Mouse (Mus musculus) G1E-ER4 (cell line): Measurements from ENCODE around the gene Ankrd65. TPM values are rescaled to one million over a fixed set of nuclear protein-coding genes. Genes with fewer than 3 reads are reported as not detected.

Experiments used
- GATA1 ChIP-seq: IDR thresholded peaks from one replicate; pipeline ENCODE4 v1.8.0; 2012; ENCODE audit warnings: low read length, inconsistent platforms
- polyA plus RNA-seq: library from polyadenylated mRNA; stranded (reverse); fragments of >175 nt; gene quantifications from 2 replicates; pipeline ENCODE4 v1.2.3, GENCODE M21; 2012

The Ankrd65 gene
- polyA plus RNA-seq, 1 experiment: not detected

- TF ChIP-seq GATA1: no peak
Measured at GRCm38 (mm10) chr4:155831831-155832230, 41.6 kb downstream of the Ankrd65 start.

- no peak for TF ChIP-seq GATA1
Measured at GRCm38 (mm10) chr4:155832321-155832720, 42.1 kb downstream of the Ankrd65 start.

GRCm38 (mm10) chr4:155833234-155833633, 43.0 kb downstream of the Ankrd65 start:
- no peak for TF ChIP-seq GATA1

GRCm38 (mm10) chr4:155833836-155834235, 43.6 kb downstream of the Ankrd65 start:
- TF ChIP-seq GATA1: no peak

GRCm38 (mm10) chr4:155837404-155838010, 47.3 kb downstream of the Ankrd65 start:
- TF ChIP-seq GATA1: no peak

- no peak for TF ChIP-seq GATA1
Measured at GRCm38 (mm10) chr4:155838187-155839153, 48.2 kb downstream of the Ankrd65 start.

GRCm38 (mm10) chr4:155839483-155839910, 49.3 kb downstream of the Ankrd65 start, which contains the start of gene Mxra8:
Gene Mxra8 (plus strand): TSS chr4:155839680.
- no peak for TF ChIP-seq GATA1

GRCm38 (mm10) chr4:155840076-155841002, 50.1 kb downstream of the Ankrd65 start:
- TF ChIP-seq GATA1: no peak

GRCm38 (mm10) chr4:155841003-155841454, 50.8 kb downstream of the Ankrd65 start:
- no peak for TF ChIP-seq GATA1

- no peak for TF ChIP-seq GATA1
Measured at GRCm38 (mm10) chr4:155841651-155842270, 51.5 kb downstream of the Ankrd65 start.

- no peak for TF ChIP-seq GATA1
Measured at GRCm38 (mm10) chr4:155843231-155843630, 53.0 kb downstream of the Ankrd65 start.

GRCm38 (mm10) chr4:155846871-155847578, 56.8 kb downstream of the Ankrd65 start, which contains the start of gene Dvl1:
Gene Dvl1 (plus strand): TSS chr4:155847402.
- TF ChIP-seq GATA1: no peak

GRCm38 (mm10) chr4:155847591-155848352, 57.5 kb downstream of the Ankrd65 start:
- no peak for TF ChIP-seq GATA1

- no peak for TF ChIP-seq GATA1
Measured at GRCm38 (mm10) chr4:155848434-155849095, 58.3 kb downstream of the Ankrd65 start.

Other genes starting within 250 kb of the Ankrd65 start
- 69.0 and 74.8 TPM in 2 replicates for gene Nadk, start 228.1 kb upstream of the Ankrd65 start, polyA plus RNA-seq
- gene Slc35e2, start 189.0 kb upstream of the Ankrd65 start, polyA plus RNA-seq: 2.6 TPM in 2 replicates
- gene Cdk11b, start 165.6 kb upstream of the Ankrd65 start, polyA plus RNA-seq: 112 and 114 TPM in 2 replicates
- not detected in 2 replicates for gene Gm10563, start 145.0 kb upstream of the Ankrd65 start, polyA plus RNA-seq
- gene Mmp23, start 137.1 kb upstream of the Ankrd65 start, polyA plus RNA-seq: 0.08 and 0.09 TPM in 2 replicates
- 32.9 and 34.2 TPM in 2 replicates for gene Mib2, start 121.2 kb upstream of the Ankrd65 start, polyA plus RNA-seq
- not detected in 2 replicates for gene Fndc10, start 96.1 kb upstream of the Ankrd65 start, polyA plus RNA-seq
- 50.1 and 52.0 TPM in 2 replicates for gene Ssu72, start 85.6 kb upstream of the Ankrd65 start, polyA plus RNA-seq
- 0.73 and 0.79 TPM in 2 replicates for gene Tmem240, start 55.6 kb upstream of the Ankrd65 start, polyA plus RNA-seq
- gene Atad3a, start 29.3 kb upstream of the Ankrd65 start, polyA plus RNA-seq: 83.6 and 88.5 TPM in 2 replicates
- gene Vwa1, start 15.7 kb upstream of the Ankrd65 start, polyA plus RNA-seq: 0.16 and 0.17 TPM in 2 replicates
- 0.02 and 0.06 TPM in 2 replicates for gene Tmem88b, start 4.6 kb upstream of the Ankrd65 start, polyA plus RNA-seq
- 21.2 and 27.9 TPM in 2 replicates for gene Mrpl20, start 12.4 kb downstream of the Ankrd65 start, polyA plus RNA-seq
- 41.7 and 52.9 TPM in 2 replicates for gene Ccnl2, start 22.1 kb downstream of the Ankrd65 start, polyA plus RNA-seq
- gene Aurkaip1, start 40.8 kb downstream of the Ankrd65 start, polyA plus RNA-seq: 258 and 358 TPM in 2 replicates
- gene Mxra8, start 49.2 kb downstream of the Ankrd65 start, polyA plus RNA-seq: 0.04 and 0.12 TPM in 2 replicates
- gene Dvl1, start 57.0 kb downstream of the Ankrd65 start, polyA plus RNA-seq: 78.6 and 89.0 TPM in 2 replicates
- 0.02 and 0.03 TPM in 2 replicates for gene Tas1r3, start 72.9 kb downstream of the Ankrd65 start, polyA plus RNA-seq
- gene Cptp, start 79.0 kb downstream of the Ankrd65 start, polyA plus RNA-seq: 1.7 and 8.0 TPM in 2 replicates
- 22.3 and 26.6 TPM in 2 replicates for gene Ints11, start 79.1 kb downstream of the Ankrd65 start, polyA plus RNA-seq
- gene Pusl1, start 101.3 kb downstream of the Ankrd65 start, polyA plus RNA-seq: 266 and 325 TPM in 2 replicates
- gene Acap3, start 101.4 kb downstream of the Ankrd65 start, polyA plus RNA-seq: 37.5 and 47.6 TPM in 2 replicates
- 179 and 243 TPM in 2 replicates for gene Ube2j2, start 153.4 kb downstream of the Ankrd65 start, polyA plus RNA-seq
- gene C1qtnf12, start 171.9 kb downstream of the Ankrd65 start, polyA plus RNA-seq: 78.3 and 111 TPM in 2 replicates
- 6.0 and 6.1 TPM in 2 replicates for gene B3galt6, start 202.2 kb downstream of the Ankrd65 start, polyA plus RNA-seq
- 44.4 and 58.7 TPM in 2 replicates for gene Sdf4, start 202.4 kb downstream of the Ankrd65 start, polyA plus RNA-seq
- gene Tnfrsf4, start 223.4 kb downstream of the Ankrd65 start, polyA plus RNA-seq: 0.60 and 2.3 TPM in 2 replicates
- gene Tnfrsf18, start 235.7 kb downstream of the Ankrd65 start, polyA plus RNA-seq: 0.10 and 0.16 TPM in 2 replicates